Mouse (Mus musculus) natural killer cell, adult 2 months (primary cell): ENCODE data around the gene Stpg4.
A peak's percentile ranks its signal among the peaks of the same experiment; 100 is the strongest.

ENCODE experiments used
- DNase-seq, 2 experiments: peaks; one replicate each; pipeline ENCODE4 v3.0.0; 2022; ENCODE audit warnings: low spot score in 2 of 2

The Stpg4 gene

GRCm38 (mm10) chr17:87427511-87427910 is at the start of gene Stpg4:
TSS of gene Stpg4 (minus strand) at chr17:87427741.
- DNase-seq = no peak

GRCm38 (mm10) chr17:87475356-87475755 is 47.8 kb upstream of the Stpg4 start:
- DNase-seq = no peak

- DNase-seq = no peak
Measured at GRCm38 (mm10) chr17:87474501-87474795, 46.9 kb upstream of the Stpg4 start.

GRCm38 (mm10) chr17:87473736-87474500 is 46.4 kb upstream of the Stpg4 start:
- DNase-seq = peak; percentile 10 to 16

- no peak for DNase-seq
Measured at GRCm38 (mm10) chr17:87473441-87473735, 45.8 kb upstream of the Stpg4 start.

DNA sequence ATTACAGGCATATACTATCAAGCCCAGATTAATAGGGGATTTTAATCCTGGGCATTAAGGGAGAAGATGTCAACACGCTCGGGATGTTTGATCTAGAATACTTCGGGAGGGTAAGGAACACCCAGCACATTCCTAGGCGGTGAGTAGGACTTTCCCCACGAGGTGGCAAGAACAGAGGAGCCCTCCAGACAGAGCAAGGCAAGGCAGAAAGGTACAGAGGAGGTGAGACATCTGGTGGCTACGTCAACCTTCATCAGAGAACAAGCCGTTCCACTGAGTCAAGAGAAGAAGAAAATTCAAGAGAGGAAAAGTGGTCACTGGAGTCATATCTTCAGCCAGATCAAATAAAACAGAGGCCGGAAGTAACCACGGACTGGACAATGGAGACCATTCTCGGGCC is 45.3 kb upstream of the Stpg4 start:
- DNase-seq = no peak

- DNase-seq = no peak
Measured at GRCm38 (mm10) chr17:87471661-87472060, 44.1 kb upstream of the Stpg4 start.

DNA sequence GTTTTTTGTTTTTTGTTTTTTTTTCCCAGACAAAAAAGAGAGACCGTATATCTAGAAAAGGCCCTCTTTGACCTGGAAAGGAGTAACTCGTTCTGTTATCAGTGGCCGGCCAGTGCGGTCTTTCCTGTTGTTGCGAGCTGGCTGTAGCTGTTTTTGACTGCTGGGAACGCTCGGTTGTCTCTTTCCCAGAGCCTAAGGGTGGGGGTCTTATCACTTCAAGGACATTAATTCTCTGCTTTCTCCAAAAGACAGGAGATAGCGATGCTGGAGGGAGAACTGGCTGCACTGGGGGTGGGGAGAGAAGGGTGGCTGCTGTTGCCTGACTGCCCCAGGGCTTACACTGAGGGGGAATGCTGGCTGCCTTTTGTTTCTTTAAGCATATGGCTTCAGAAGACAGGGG is 43.3 kb upstream of the Stpg4 start:
- DNase-seq = no peak

GRCm38 (mm10) chr17:87470282-87470681 is 42.7 kb upstream of the Stpg4 start:
- DNase-seq = no peak

GRCm38 (mm10) chr17:87469428-87469827 is 41.9 kb upstream of the Stpg4 start:
- DNase-seq = no peak

GRCm38 (mm10) chr17:87468616-87469015 is 41.1 kb upstream of the Stpg4 start:
- no peak for DNase-seq

DNA sequence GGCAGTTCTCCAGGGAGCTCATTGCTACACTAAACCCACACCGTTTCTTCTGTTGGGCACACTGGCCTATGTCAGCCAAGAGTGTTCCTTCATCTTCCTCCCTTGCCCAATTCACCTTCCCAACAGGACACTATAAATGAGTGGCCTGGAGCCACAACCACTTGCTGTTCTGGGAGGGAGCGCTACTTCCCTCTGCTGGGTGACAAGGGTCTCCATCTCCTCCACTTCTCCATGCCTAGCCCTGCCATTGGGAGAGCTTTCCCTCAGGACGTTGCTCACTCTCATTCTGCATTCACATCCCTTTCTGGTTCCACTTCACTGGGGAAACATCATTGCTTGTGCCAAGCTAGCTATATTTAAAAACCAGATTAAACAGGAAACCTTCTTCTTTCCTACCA is 34.0 kb upstream of the Stpg4 start:
- no peak for DNase-seq

DNA sequence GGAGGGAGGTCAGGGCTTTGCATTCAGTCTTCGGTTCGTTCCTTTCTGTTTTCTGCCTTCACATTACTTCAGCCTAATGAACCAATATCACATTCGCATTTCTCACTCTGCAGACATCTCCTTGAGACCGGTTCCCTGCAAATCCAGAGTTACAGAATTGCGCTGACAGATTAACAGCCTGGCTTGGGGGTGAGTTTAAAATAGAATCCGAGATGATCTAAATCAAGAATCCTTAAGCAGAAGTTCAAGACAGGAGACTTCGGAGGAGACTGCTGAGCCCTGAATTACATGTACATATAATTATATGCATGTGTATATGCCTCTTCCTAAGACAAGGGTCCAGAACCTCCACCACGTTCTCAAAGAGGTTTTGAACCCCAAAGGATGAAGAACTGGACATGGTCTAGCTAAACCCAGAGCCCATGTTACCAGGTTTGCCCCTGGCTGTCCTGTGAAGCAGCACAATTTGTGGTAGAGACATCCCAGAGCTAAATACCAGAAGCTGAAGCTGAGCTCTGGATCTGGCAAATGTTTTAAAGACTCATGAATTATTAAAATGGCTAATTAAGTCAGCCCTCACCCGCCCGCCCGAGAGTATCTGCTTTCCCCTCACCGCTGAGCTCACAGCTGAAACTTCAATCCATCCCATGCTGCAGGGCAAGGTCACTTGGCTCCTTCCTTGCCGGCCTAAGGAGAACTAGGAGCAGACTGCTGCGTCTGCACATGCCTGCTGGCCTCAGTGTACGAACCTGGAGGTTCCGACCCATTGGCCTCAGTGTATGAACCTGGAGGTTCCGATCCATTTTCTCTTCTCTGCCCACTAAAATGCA is 33.3 kb upstream of the Stpg4 start:
- no peak for DNase-seq

GRCm38 (mm10) chr17:87459750-87460668 is 32.5 kb upstream of the Stpg4 start:
- DNase-seq = no peak

DNA sequence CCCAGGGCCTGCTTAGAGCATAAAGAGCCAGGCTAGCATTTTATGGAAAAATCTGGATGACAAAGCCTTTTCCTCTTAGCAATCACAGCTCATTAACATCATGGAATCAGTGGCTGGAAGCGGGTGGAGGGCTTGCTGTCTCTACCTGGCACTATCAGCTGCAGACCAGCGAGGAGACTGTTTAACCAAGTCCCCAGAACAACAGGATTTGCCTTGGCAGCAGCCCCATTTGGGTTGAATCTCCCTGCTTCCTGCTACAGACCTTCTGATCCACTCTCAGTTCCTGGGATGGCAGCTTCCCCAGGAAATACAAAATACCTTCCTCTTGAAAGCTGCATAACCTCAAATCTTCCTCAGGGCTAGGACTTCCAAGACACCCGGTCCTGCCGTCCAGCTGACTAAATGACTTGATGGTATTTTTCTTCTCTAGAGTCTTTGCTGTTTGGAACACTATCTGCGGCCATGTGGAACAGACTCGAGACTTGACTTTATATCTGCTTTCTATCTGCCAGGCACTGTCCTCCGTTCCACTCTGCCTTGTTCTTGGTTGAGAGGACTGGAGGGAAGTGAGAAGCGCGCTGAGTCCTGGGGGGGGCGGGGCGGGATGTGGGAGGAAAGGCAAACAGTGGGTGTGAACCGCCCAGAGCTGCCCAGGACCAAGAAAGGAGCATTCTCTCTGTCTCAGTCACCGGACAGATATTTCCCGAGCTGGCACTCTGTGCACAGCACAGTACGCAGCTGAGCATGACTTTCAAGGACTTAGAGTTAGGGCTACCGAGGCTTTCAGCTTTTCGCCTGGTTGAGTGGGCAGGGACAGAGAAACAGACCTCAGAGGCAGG is 31.6 kb upstream of the Stpg4 start:
- DNase-seq = peak; percentile 24 to 40

GRCm38 (mm10) chr17:87457961-87458360 is 30.4 kb upstream of the Stpg4 start:
- no peak for DNase-seq

DNA sequence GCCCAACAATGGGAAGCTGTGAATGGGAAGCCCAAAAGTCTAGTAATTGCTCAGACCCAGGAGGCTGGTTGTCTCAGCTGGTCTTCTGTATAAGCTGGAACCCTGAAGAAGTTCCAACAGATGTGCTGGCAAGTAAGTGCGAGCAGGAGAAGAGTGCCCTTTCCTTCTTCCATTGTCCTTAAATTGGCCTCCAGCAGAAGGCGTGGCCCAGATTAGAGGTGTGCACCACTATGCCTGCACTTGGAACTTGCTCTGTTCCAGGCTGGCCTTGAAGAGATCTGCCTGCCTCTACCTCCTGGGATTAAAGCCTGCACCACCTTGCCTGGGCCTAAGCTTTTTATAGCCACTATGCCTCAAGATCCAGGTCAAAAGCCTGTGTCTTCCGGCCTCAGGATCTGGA is 26.6 kb upstream of the Stpg4 start:
- DNase-seq = no peak

GRCm38 (mm10) chr17:87453336-87453735 is 25.8 kb upstream of the Stpg4 start:
- DNase-seq = no peak

DNA sequence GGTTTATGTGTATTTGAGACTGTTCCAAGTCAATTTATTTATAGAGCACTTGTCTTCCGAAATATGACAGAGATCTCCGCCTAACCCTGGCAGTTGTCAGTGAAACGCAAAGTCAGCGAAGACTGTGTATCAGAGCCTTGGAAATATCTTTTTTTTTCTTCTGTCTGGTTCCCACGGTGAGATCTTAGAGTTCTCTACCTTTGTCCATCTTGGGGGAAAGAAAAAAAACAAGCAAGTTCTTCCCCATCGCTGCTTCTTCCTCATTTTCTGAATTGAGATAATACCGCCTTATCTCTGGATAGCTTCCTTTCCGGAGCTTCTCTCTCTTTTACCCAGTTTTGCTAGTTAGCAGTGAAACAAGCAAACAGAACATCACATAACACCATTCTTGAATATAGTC is 21.3 kb upstream of the Stpg4 start:
- no peak for DNase-seq

DNA sequence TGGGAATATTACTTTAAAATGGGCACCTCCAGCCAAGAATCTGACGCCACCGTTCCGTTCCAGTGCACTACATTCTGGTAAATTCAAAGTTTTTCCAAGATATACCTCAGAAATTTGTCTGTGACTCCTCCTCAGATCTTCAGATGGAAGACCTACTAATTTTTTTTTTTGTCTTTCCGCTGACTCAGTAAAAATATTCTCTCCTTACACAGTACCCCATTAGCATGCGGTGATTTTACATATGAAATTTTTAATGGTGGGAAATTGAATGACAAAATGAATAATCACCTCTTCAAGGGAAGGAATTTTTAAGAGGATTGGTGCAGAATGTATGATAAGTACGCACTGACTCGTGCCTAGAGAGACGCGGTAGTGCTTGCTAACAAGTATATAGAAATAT is 20.8 kb upstream of the Stpg4 start:
- DNase-seq = no peak

DNA sequence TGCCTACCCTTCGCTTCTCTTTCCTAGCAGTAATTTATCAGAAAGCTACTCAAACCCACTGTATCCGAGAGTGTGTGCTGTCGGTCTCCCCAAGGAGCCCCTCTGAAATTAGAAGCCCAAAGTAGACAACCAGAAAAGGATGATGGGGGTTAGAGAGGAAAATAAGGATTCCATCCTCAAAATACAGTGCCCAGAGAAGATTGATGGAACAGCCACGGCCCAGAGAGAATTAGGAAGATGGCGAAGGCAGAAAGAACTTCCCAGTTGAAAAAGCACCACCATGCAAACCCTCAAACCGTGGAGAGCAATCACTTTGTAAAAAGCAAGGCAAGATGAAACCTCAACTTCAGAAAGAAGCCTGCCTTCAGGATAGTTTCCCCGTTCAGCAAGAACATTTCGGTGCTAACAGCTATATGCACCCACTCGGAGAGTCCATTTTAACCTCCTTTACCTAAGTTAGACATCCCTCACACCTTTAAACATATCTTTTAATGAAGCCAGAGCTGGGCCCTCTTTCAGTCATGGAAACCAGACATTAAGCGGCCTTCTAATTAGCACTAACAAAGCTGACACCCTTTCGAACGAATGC is 20.2 kb upstream of the Stpg4 start:
- DNase-seq = no peak
